Mouse (Mus musculus) hindbrain, embryonic 13.5 days (tissue): ENCODE data around the gene Crip1. TPM values are rescaled to one million over a fixed set of nuclear protein-coding genes. Genes with fewer than 3 reads are reported as not detected.
"Not testable (repeated sequence)": the region's sequence is repeated elsewhere in the genome, so short reads cannot be mapped to it uniquely, and the experiment has no call there.

Experiments used
- ATAC-seq: fragments of 200-750 bp; cut with Nextera tagmentation; 2 replicates; pipeline ENCODE4 v1.8.0; 2017; ENCODE audit warnings: moderate TSS enrichment; ENCODE audit not compliant: low FRiP score
- H3K27ac ChIP-seq: fragments of 300-500 bp; sonication (generic); 2 replicates; pipeline ENCODE4 v1.5.1; 2015; ENCODE audit warnings: inconsistent platforms, mild to moderate bottlenecking, moderate library complexity
- H3K27me3 ChIP-seq: fragments of 300-500 bp; sonication (generic); 2 replicates; pipeline ENCODE4 v1.6.1; 2015; ENCODE audit warnings: mild to moderate bottlenecking, inconsistent platforms
- H3K36me3 ChIP-seq: fragments of 300-500 bp; sonication (generic); 2 replicates; pipeline ENCODE4 v1.6.1; 2015; ENCODE audit warnings: mild to moderate bottlenecking, inconsistent platforms
- H3K4me1 ChIP-seq: fragments of 300-500 bp; sonication (generic); replicated peaks from 2 replicates; pipeline ENCODE4 v1.6.1; 2015; ENCODE audit warnings: inconsistent platforms
- H3K4me2 ChIP-seq: fragments of 300-500 bp; sonication (generic); 2 replicates; pipeline ENCODE4 v1.6.1; 2015; ENCODE audit warnings: inconsistent platforms, mild to moderate bottlenecking, moderate library complexity
- H3K4me3 ChIP-seq: fragments of 300-500 bp; sonication (generic); 2 replicates; pipeline ENCODE4 v1.5.1; 2015; ENCODE audit warnings: mild to moderate bottlenecking, inconsistent platforms
- H3K9ac ChIP-seq: fragments of 300-500 bp; sonication (generic); 2 replicates; pipeline ENCODE4 v1.6.1; 2015; ENCODE audit warnings: mild to moderate bottlenecking, inconsistent platforms
- H3K9me3 ChIP-seq: fragments of 300-500 bp; sonication (generic); 2 replicates; pipeline ENCODE4 v1.6.1; 2016; ENCODE audit warnings: inconsistent platforms
- WGBS: fragments of 180-500 bp; shearing (Covaris S2); methylation state at CpG from one replicate; pipeline ENCODE4 v1.1.7; 2015; 5-methylcytosine and 5-hydroxymethylcytosine counted together
- polyA plus RNA-seq: library from polyadenylated mRNA; unstranded; fragments of >200 nt; fragmentation: Nextera tagmentation; extraction: Ambion mirVana; gene quantifications from 2 replicates; pipeline ENCODE4 v1.2.1, GENCODE M21; 2015

The Crip1 gene
- polyA plus RNA-seq, 1 experiment from 2014 or later: 47.1 TPM

GRCm38 (mm10) chr12:113199132-113199531 lies 53.0 kb downstream of the Crip1 start:
- not testable (repeated sequence) for H3K9me3 ChIP-seq, H3K4me1 ChIP-seq, H3K27ac ChIP-seq, H3K9ac ChIP-seq, ATAC-seq, H3K4me2 ChIP-seq, H3K36me3 ChIP-seq, H3K27me3 ChIP-seq, H3K4me3 ChIP-seq
- WGBS: 96% methylated on average over 3 of the region's 6 CpGs

GRCm38 (mm10) chr12:113201301-113201700 lies 55.2 kb downstream of the Crip1 start:
- Histone ChIP-seq H3K27me3 (no peaks in the 10 kb centered on the region), H3K4me1 (no peaks in the 10 kb centered on the region), H3K4me3 (no peak overlapping the region), H3K9me3 (no peaks in the 10 kb centered on the region), H3K36me3 (no peaks in the 10 kb centered on the region), H3K9ac (no peak overlapping the region), H3K4me2 (no peak overlapping the region), H3K27ac (no peak overlapping the region)
- ATAC-seq: no peak
- 89% methylated on average over 4 of the region's 4 CpGs for WGBS

GRCm38 (mm10) chr12:113202008-113202407 lies 55.9 kb downstream of the Crip1 start:
- H3K9ac ChIP-seq: no peak overlapping the region
- H3K4me1 ChIP-seq: no peaks in the 10 kb centered on the region
- H3K36me3 ChIP-seq: no peaks in the 10 kb centered on the region
- H3K9me3 ChIP-seq: no peaks in the 10 kb centered on the region
- no peak overlapping the region for H3K4me3 ChIP-seq
- no peaks in the 10 kb centered on the region for H3K27me3 ChIP-seq
- ATAC-seq: no peak
- H3K4me2 ChIP-seq: no peak overlapping the region
- H3K27ac ChIP-seq: no peak overlapping the region

Other genes with a start within 250 kb of the Crip1 start
- gene Jag2, start 216.5 kb upstream of the Crip1 start, polyA plus RNA-seq: 8.4 and 10.7 TPM in 2 replicates
- 59.2 and 59.8 TPM in 2 replicates for gene Nudt14, start 204.2 kb upstream of the Crip1 start, polyA plus RNA-seq
- gene Btbd6, start 169.8 kb upstream of the Crip1 start, polyA plus RNA-seq: 40.0 and 45.5 TPM in 2 replicates
- 58.3 and 58.6 TPM in 2 replicates for gene Brf1, start 145.6 kb upstream of the Crip1 start, polyA plus RNA-seq
- gene Pacs2, start 131.8 kb upstream of the Crip1 start, polyA plus RNA-seq: 24.1 and 24.7 TPM in 2 replicates
- 0.40 TPM in 1 of 2 replicates, not detected in the other for gene Tex22, start 71.8 kb upstream of the Crip1 start, polyA plus RNA-seq
- gene Mta1, start 48.0 kb upstream of the Crip1 start, polyA plus RNA-seq: 13.7 and 16.6 TPM in 2 replicates
- 324 and 347 TPM in 2 replicates for gene Crip2, start 6.1 kb upstream of the Crip1 start, polyA plus RNA-seq
- gene Tedc1, start 10.1 kb downstream of the Crip1 start, polyA plus RNA-seq: 19.9 and 20.7 TPM in 2 replicates
- gene Tmem121, start 39.6 kb downstream of the Crip1 start, polyA plus RNA-seq: 32.4 and 34.9 TPM in 2 replicates